In genomic region chr2:32714987-32715425, GRCm38 (mm10) we compare ENCODE assay signal across 7 mouse cellular contexts. TPM values are rescaled to one million over a fixed set of nuclear protein-coding genes. Genes with fewer than 3 reads are reported as not detected.
A peak's percentile ranks its signal among the peaks of the same experiment; 100 is the strongest.
DNase-seq lines count a peak whose midpoint lies in the region; ATAC-seq and TF ChIP-seq lines count a peak whose summit lies in the region.

No protein-coding gene starts in this region.

- no peak overlapping the region for H3ac ChIP-seq in myocyte (ENCODE audit: control insufficient read depth, insufficient read length)

- no peaks in the 10 kb centered on the region for H3K9me3 ChIP-seq in embryonic facial prominence, embryonic 15.5 days (replicated peaks)

- peak overlapping the region; percentile 45; the same call in 1 of the 2 replicates for H3K27ac ChIP-seq in embryonic facial prominence, embryonic 15.5 days (replicated peaks)

- H3K9ac ChIP-seq in embryonic facial prominence, embryonic 15.5 days, result no peak overlapping the region

- peaks cover 12% of the 10 kb centered on the region for H3K36me3 ChIP-seq in embryonic facial prominence, embryonic 15.5 days
- H3K36me3 ChIP-seq in myocyte (ENCODE audit: control insufficient read depth, insufficient read depth), result peaks cover 8% of the 10 kb centered on the region

- peaks cover 34% of the 10 kb centered on the region for H3K4me1 ChIP-seq in embryonic facial prominence, embryonic 15.5 days

- ATAC-seq in embryonic facial prominence, embryonic 15.5 days (ENCODE audit: insufficient number of reproducible peaks, low FRiP score, low TSS enrichment, low read depth), result no peak
- ATAC-seq in erythroid progenitor cell, adult 5-6 weeks (replicated peaks; ENCODE audit: low FRiP score, poor library complexity, severe bottlenecking), result no peak

- no peak overlapping the region for H3K4me3 ChIP-seq in embryonic facial prominence, embryonic 15.5 days (replicated peaks)
- H3K4me3 ChIP-seq in myocyte, result no peak overlapping the region

- WGBS in embryonic facial prominence, embryonic 15.5 days, result 56% methylated on average over 4 of the region's 4 CpGs
- WGBS in large intestine, adult 2 months, result 17% methylated on average over 4 of the region's 4 CpGs

- TF ChIP-seq POLR2A in myocyte (IDR thresholded peaks at IDR 0.05; ENCODE audit: insufficient read length, low read depth), result no peak

- H3K27me3 ChIP-seq in embryonic facial prominence, embryonic 15.5 days, result no peaks in the 10 kb centered on the region
- H3K27me3 ChIP-seq in myocyte (ENCODE audit: control insufficient read depth, insufficient read depth, insufficient read length), result no peaks in the 10 kb centered on the region

- no peak overlapping the region for H3K4me2 ChIP-seq in embryonic facial prominence, embryonic 15.5 days (replicated peaks)
- H3K4me2 ChIP-seq in myocyte (ENCODE audit: low read depth), result peak overlapping the region; percentile 65

- peaks cover 23% of the 10 kb centered on the region for H3K79me2 ChIP-seq in myocyte (ENCODE audit: control insufficient read depth, insufficient read depth)

- peak; percentile 48 for DNase-seq in thymus, postnatal 0 days (ENCODE audit: low spot score)
- no peak for DNase-seq in thymus, postnatal 14 days
- peak; percentile 77 for DNase-seq in large intestine, adult 2 months (ENCODE audit: low read depth, low spot score)
- no peak for DNase-seq in embryo, embryonic 11 days

TF ChIP-seq in myocyte, 11 proteins besides CTCF, POLR2A, EP300 and RAD21:
- TF ChIP-seq TCF12 (IDR thresholded peaks at IDR 0.05; ENCODE audit: insufficient read depth, poor library complexity, severe bottlenecking) (no peak), CEBPB (IDR thresholded peaks at IDR 0.05; ENCODE audit: insufficient read depth, poor library complexity, severe bottlenecking) (peak; percentile 59; the same call in 1 of the 2 replicates), USF1 (IDR thresholded peaks at IDR 0.05; ENCODE audit: low read depth) (peak; percentile 88), MAX (IDR thresholded peaks at IDR 0.05; ENCODE audit: low read depth) (peak; percentile 78), MYOD1 (IDR thresholded peaks at IDR 0.05; ENCODE audit: control insufficient read depth in 1 of 3, insufficient read length in 2 of 3, low read depth in 2 of 3) (peak; percentile 33 to 89 (median 89)), MYOG (IDR thresholded peaks at IDR 0.05; ENCODE audit: control insufficient read depth in 1 of 3, insufficient read depth in 1 of 3, insufficient read length in 2 of 3, low read depth in 2 of 3) (peak in 2 of 3 experiments; percentile 53 to 89), E2F4 (IDR thresholded peaks at IDR 0.05; ENCODE audit: insufficient read depth) (no peak)
TF ChIP-seq in myocyte: peak in this region for 5.

RNA-seq across cellular contexts. Expression of gene Cdk9, which starts 2.1 kb away (rescaled TPM):
- polyA plus RNA-seq in thymus, postnatal 0 days (2015; fragmentation: Nextera tagmentation; extraction: Ambion mirVana), result 125 and 146 TPM in 2 replicates
- polyA plus RNA-seq in embryonic facial prominence, embryonic 15.5 days (2015; fragmentation: Nextera tagmentation; extraction: Ambion mirVana), result 105 and 106 TPM in 2 replicates
- polyA plus RNA-seq in large intestine, adult 2 months (2012; rRNA removed), result 93.8 and 96.5 TPM in 2 replicates
- 76.6 TPM for polyA plus RNA-seq in myocyte (2012; fragmentation: generic; extraction: Trizol)
- 17.2 and 33.9 TPM in 2 replicates for total RNA-seq in erythroid progenitor cell, adult 5-6 weeks (2015; ENCODE audit: low replicate concordance)
- total RNA-seq in erythroid progenitor cell, adult 5-6 weeks (2017; ENCODE audit: low replicate concordance), result 26.2 and 29.3 TPM in 2 replicates

RNA-seq across cellular contexts. Expression of gene Sh2d3c, which starts 5.8 kb away (rescaled TPM):
- 20.7 and 23.4 TPM in 2 replicates for polyA plus RNA-seq in thymus, postnatal 0 days (2015; fragmentation: Nextera tagmentation; extraction: Ambion mirVana)
- 27.3 and 27.6 TPM in 2 replicates for polyA plus RNA-seq in embryonic facial prominence, embryonic 15.5 days (2015; fragmentation: Nextera tagmentation; extraction: Ambion mirVana)
- 8.4 and 14.2 TPM in 2 replicates for polyA plus RNA-seq in large intestine, adult 2 months (2012; rRNA removed)
- polyA plus RNA-seq in myocyte (2012; fragmentation: generic; extraction: Trizol), result 0.52 TPM
- total RNA-seq in erythroid progenitor cell, adult 5-6 weeks (2015; ENCODE audit: low replicate concordance), result 8.6 and 10.5 TPM in 2 replicates
- 1.5 and 3.3 TPM in 2 replicates for total RNA-seq in erythroid progenitor cell, adult 5-6 weeks (2017; ENCODE audit: low replicate concordance)

RNA-seq across cellular contexts. Expression of gene Fpgs, which starts 11.1 kb away (rescaled TPM):
- polyA plus RNA-seq in thymus, postnatal 0 days (2015; fragmentation: Nextera tagmentation; extraction: Ambion mirVana), result 21.0 and 24.1 TPM in 2 replicates
- polyA plus RNA-seq in embryonic facial prominence, embryonic 15.5 days (2015; fragmentation: Nextera tagmentation; extraction: Ambion mirVana), result 31.6 and 33.2 TPM in 2 replicates
- 31.5 TPM in 2 replicates for polyA plus RNA-seq in large intestine, adult 2 months (2012; rRNA removed)
- polyA plus RNA-seq in myocyte (2012; fragmentation: generic; extraction: Trizol), result 20.7 TPM
- not detected in 2 replicates for total RNA-seq in erythroid progenitor cell, adult 5-6 weeks (2015; ENCODE audit: low replicate concordance)
- total RNA-seq in erythroid progenitor cell, adult 5-6 weeks (2017; ENCODE audit: low replicate concordance), result 1.5 and 3.7 TPM in 2 replicates

RNA-seq across cellular contexts. Expression of gene 6330409D20Rik, which starts 25.8 kb away (rescaled TPM):
- polyA plus RNA-seq in thymus, postnatal 0 days (2015; fragmentation: Nextera tagmentation; extraction: Ambion mirVana), result 0.26 and 0.44 TPM in 2 replicates
- polyA plus RNA-seq in embryonic facial prominence, embryonic 15.5 days (2015; fragmentation: Nextera tagmentation; extraction: Ambion mirVana), result 0.32 and 0.42 TPM in 2 replicates
- polyA plus RNA-seq in large intestine, adult 2 months (2012; rRNA removed), result 0.14 TPM in 1 of 2 replicates, not detected in the other
- not detected for polyA plus RNA-seq in myocyte (2012; fragmentation: generic; extraction: Trizol)
- total RNA-seq in erythroid progenitor cell, adult 5-6 weeks (2015; ENCODE audit: low replicate concordance), result not detected in 2 replicates
- not detected in 2 replicates for total RNA-seq in erythroid progenitor cell, adult 5-6 weeks (2017; ENCODE audit: low replicate concordance)

RNA-seq across cellular contexts. Expression of gene Tor2a, which starts 42.0 kb away (rescaled TPM):
- 86.3 and 91.9 TPM in 2 replicates for polyA plus RNA-seq in thymus, postnatal 0 days (2015; fragmentation: Nextera tagmentation; extraction: Ambion mirVana)
- 69.0 and 71.3 TPM in 2 replicates for polyA plus RNA-seq in embryonic facial prominence, embryonic 15.5 days (2015; fragmentation: Nextera tagmentation; extraction: Ambion mirVana)
- 93.7 and 110 TPM in 2 replicates for polyA plus RNA-seq in large intestine, adult 2 months (2012; rRNA removed)
- 37.3 TPM for polyA plus RNA-seq in myocyte (2012; fragmentation: generic; extraction: Trizol)
- 2.9 and 4.2 TPM in 2 replicates for total RNA-seq in erythroid progenitor cell, adult 5-6 weeks (2015; ENCODE audit: low replicate concordance)
- 0.91 and 4.5 TPM in 2 replicates for total RNA-seq in erythroid progenitor cell, adult 5-6 weeks (2017; ENCODE audit: low replicate concordance)

Comparison
In these comparisons a context has a peak if more than half of its experiments do, and no peak if none do; other contexts are left out.
1. DNase-seq: peak in thymus, postnatal 0 days (single experiment) and large intestine, adult 2 months (single experiment); none in thymus, postnatal 14 days (single experiment) and embryo, embryonic 11 days (single experiment).